Mouse (Mus musculus) cerebellum, postnatal 14 days (tissue): ENCODE data around the gene Ptgir.

Source experiments
- DNase-seq, 2 experiments: peaks; one replicate each; pipeline ENCODE4 v3.0.0; 2021; ENCODE audit warnings: mixed read lengths in 2 of 2

The Ptgir gene

DNA sequence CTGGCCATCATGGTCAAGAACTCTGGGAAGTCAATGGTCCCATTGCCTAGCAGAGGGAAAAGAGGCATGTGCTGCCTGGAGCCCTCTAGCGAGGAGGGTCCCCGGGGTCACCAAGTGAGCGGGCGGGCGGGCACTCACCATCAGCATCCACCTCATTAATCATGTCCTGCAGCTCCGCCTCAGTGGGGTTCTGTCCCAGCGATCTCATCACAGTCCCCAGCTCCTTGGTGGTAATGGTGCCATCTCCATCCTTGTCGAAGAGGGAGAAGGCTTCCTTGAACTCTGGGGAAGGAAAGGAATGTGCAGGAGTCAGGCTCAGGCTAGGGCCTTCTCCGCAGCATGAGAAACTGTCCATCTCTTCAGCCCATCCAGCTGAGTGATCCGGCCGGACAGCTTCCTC is 11.2 kb downstream of the Ptgir start:
- DNase-seq, result no peak

DNA sequence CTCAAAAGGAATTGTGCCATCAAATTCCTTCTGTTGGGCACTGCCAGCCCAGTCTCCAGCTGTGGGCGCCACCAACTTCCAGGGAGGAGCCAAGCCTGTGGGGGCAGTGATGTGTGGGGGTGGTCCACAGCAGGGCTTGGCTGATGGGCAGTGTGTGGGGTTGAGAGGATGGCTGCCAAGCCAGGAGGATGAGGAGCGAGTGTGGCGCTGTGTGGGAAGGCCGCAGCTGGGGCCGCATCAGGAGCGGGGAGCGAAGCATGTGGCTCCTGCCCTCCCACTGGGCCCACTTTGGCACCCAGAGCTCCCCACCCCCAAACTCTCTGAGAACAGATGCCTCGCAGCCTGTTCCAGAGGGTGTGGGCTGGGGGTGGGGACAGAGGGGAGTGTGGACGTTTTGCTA is 11.7 kb downstream of the Ptgir start:
- peak in 1 of 2 experiments; percentile 58 for DNase-seq

DNA sequence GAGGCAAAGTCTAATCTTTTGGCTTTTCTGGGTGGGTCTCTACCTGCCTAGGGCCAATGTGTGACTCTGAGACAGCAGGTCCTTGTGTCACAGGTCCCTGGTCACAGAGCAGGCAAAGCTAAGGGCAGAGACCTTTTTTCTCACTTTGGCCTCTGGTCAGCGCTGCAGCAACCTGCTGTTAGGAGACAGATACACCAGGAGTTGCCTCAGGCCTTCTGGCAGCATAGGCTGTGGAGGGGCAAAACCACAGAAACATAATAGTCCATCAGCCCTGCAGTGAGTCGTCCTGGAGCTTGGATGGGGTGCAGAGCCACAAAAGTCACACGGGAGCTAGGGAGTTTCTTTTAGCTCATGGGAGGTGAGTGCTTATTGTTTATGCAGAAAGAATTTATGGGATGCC is 12.4 kb downstream of the Ptgir start:
- DNase-seq, result no peak

DNA sequence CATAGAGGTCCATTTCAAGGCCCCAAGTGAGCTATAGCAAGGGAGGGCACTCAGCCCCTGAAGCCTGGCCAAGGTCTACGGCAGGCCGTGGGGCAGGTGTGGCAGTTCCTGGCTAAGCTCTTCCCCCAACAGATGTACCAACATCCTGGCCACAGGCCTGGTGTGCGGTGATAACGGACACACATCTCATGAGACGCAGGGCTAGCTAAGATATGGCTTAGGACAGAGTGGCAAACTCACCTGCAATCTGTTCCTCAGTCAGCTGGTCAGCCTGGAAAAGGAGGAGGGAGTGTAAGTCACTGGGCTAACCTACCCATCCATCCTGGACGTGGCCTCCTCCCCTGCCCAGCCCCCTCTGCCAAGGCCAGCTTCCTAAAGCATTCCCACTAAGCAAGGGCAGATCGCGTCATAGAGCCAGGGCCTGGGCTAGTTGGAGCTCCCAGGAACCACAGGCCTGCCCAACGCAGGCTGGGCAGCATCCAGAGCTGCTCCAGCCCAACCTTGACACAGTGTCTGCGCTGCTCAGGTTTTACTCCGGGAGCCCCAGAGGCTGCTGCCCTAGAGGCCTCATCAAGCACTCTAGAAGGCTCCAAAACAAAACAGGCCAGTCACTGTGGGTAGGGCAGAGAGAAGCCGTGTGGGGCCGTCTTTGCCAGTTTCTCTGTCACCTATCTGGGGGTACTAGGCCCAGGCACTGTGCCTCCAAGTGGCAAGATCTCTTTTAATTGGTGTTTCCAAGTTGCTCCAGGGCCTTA is 13.3 kb downstream of the Ptgir start:
- no peak for DNase-seq

DNA sequence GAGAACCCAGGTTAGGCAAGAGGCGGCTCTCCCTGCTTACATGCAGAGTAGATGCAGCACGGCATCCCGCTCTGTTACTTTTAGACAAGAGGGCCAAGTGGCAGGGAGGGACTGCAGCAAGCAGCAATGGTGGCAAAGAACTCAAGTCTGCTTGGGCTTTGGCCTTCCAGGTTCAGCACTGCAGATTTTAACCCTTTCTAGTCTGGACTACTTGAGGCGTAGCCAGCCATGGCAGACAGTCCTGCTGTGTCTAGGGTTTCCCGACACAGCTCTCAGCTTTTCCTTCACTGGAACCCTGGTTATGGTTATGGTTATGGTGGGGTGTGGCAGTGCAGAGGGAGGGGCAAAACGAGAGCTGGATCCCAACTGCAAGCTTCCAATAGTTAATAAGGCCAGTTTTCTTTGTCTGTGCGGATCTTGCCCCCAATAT is 13.9 kb downstream of the Ptgir start:
- no peak for DNase-seq

DNA sequence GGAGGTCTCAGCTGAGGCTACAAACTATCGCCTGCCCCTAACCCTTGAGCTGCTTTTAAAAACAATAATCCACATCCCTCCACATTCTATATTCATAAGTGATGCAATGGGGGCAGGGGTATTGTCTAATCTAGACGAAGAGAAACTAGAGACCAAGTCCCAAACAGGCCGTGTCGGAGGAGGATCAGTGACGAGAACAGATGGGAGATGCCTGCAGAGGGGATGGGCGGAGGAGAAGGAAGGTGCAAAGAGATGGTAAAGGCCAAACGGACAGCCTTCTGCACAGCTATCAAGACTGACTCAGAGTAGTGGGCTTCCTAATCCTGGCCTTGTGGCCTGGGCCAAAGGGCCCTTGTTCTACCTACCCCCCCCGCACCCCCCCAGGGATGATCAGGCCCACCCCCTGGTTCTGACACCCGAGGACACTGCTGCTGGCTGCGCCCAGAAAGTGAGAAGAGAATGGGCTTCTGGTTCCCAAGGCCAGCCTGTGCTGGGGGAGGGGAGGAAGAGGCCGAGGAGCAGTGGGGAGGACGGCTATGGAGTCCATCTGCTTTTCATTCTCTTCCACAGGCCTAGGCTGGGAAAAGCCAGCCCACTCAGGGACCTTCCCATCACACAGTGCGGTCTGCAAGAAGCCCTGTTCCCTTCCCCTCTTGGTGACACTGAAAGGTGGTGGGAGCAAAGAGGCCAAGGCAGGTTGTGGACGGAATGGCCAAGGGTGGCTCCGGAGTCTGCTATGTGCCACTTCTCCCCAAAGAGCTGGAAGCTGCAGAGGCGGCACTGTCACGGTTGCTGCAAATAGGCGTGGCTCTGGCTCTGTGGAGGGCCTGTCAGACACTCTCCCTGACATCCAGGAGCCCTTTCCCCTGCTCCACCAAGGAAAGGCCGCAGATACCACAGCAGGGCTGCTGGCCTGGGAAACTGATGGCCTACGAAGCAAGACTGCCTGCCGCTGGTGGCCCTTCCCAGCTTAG is 14.8 kb downstream of the Ptgir start:
- peak; percentile 67 to 69 for DNase-seq

DNA sequence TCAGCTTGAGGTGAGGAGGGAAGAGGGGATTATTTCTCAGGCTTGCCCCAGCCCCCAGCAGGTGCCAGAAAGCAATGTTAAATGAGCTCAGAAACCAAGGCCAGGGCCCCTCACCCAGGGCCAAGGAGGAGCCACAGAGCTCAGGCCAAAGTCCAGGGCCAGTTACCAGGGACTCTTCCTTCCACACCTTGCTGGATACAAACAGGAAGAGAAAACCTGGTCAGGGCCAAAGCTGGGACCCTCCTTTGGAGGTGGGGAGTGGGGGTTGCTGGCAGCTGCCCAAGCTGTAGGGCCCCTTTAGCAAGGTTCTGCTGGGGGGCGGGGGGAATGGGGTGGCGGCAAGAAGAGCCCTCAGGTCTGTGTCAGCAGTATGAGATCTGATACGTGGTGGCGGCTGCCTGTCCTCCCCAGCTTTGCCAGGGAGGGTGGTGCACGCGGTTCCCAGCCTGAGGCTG is 15.6 kb downstream of the Ptgir start:
- peak in 1 of 2 experiments; percentile 55 for DNase-seq

DNA sequence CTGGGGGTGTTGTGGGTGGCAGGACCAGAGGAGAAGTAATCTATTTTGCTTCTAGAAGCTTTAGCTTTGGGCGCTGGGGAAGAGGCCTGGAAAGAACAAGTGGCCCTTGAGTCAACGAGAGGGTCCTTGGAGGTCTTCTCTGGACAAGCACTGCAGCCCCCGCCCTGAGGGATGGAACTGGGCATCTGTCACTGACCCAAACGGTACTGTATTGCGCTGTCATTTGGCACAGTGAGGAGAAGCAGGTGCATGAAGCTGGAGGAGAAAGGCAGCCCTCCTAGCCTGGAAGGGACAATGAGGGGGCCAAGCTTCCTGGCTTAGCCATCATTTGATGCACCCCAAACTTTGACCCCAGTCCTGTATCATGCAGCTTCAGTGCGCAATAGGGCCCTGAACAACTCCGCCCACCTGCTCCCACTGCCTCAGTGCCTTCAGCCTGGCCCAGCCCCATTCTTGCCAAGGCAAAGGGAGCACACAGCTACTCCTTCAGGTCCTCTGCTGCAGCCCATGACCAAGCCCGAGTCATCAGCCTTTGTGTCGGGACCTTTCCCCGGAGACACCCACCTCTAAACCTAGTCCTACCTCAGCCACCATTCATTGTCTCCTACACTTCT is 16.2 kb downstream of the Ptgir start:
- peak; percentile 66 for DNase-seq

DNA sequence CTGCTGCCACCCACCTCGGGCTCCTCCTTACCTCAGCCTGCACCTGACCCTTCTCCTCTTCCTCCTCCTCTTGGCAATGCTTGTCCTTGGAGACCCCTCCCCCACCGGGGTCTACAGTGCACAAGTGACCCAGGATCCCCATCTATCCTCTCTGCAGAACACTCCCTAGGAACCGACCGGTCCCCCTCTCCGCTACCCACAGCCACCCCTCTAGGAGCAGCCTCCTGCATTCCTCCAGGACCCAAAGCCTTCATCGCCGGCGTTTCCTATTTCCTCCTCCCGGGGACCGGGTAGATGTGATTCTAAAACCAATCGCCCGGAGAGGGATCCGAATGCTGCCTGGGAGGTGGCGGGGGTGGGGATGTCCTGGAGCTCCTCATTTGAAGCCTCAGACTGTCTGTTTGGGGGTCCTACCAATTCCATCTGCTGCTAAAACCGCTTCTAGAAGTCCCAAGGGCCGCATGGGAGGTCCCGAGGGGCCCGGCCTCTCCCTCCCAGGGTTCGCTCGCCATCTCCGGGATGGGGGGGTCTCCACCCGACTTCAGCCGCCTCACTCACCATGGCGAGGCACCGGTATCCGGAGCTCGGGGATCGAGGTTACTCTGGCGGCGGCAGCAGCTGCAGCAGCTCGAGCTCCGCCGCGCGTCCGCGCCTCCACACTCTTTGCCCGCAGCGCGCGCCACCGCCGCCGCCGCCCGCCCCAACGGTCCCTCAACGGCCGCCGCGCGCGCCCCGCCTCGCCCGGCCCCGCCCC is 17.2 kb downstream of the Ptgir start:
- peak; percentile 69 to 72 for DNase-seq

DNA sequence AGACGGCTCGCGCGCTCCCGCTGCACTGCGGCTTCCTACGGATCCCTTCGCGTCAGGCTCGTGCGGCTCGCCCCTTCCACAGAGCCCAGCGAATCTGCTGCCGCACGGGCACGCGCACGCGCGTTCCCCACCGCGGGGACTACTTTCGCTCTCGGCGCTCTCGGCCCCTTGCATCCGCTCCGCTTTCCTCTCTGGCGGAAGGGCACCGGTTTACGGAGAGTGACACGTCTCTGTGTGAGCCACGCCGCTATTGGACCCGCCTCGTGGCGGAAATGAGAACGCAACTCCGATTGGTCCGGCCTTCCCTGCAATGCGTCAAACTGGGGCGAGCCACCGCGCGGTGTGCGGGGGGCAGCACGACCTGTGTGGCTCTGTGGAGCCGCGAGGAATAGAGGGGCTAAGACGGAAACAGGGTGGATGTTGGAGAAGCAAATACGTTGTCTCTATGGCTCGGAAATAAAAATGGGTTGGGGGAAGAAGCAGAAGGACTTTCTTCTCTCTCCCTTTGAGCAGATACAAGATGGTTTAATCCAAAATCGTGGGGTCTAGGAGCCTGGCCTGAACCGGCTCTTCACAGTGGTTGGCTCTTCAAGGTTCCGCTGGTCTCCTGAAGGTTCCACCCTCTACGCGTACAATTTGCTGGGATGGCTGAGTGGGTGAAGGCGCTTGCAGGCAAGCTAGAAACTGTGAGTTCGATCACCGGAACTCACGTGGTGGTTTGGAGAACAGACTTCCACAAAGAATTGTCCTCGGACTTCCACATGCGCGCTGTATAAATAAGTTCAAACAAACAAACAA is 17.9 kb downstream of the Ptgir start, which contains the start of gene Calm3:
Calm3 (minus strand) TSS at position 78 of the 798 bp plus-strand sequence.
- DNase-seq, result peak; percentile 100

DNA sequence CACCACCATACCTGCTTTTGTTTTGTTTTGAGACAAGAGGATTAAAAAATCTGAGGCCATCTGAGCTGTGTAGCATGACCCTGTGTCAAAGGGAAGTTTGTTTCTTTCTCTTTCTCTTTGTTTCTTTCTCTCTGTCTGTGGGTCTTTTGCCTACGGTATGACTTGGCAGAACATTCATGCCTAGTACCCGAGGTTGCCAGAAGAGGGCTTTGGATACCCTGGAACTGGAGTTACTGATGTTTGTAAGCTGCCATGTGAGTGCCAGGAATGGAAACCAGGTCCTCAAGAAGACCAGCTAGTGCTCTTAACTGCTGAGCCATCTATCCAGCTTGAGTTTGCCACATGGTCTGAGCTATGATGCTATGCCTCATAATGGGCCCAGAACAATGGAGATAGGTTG is 22.1 kb downstream of the Ptgir start:
- DNase-seq, result no peak

DNA sequence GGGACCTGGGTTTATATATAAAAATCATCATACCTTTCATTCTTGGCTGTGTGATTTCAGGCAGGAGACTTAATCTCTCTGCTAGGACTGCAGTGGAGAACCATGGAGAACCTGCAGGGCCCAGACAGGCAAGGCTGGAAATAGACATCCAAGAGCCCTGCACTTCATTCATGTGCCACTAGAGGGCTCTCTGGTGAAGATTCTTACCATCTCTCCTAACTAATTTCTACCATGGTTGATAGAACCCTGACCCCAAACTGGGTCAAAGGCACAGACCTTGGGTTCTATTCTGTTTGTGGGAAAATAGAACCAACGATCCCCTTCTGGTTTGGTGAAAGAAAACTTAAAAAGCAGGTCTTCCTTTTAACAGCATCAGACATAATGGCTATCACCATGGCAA is 24.6 kb downstream of the Ptgir start:
- DNase-seq, result peak; percentile 89 to 91

DNA sequence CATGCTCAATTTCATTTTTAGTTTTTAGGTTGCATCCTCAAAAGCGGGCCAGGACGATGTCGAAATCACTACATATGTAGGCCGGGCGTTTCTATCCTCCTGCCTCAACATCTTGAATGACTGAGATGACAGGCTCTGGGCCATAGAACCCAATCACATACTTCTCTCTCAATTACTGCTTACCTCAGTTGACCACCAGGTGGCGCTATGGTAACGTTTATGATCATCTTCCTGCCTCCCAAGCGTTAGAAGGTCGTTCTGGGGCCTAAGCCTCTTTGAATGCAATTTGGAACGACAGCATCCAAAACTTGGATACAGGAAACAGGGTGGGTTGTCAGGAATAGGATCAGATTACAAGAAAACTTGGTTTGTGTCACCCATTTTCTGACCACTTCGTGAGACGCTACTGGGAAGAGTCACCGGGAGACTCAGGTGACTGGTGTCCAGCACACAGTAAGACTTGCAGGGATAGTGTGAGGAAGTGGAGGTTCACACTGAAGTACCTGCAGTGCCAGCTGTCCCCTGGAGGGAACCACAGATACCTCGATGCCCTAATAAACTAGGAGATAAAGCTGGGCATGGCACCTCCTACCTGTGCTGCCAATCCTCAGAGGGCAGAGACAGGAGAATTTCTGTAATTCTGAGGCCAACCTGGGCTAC is 25.8 kb downstream of the Ptgir start:
- DNase-seq, result peak; percentile 94 to 96

DNA sequence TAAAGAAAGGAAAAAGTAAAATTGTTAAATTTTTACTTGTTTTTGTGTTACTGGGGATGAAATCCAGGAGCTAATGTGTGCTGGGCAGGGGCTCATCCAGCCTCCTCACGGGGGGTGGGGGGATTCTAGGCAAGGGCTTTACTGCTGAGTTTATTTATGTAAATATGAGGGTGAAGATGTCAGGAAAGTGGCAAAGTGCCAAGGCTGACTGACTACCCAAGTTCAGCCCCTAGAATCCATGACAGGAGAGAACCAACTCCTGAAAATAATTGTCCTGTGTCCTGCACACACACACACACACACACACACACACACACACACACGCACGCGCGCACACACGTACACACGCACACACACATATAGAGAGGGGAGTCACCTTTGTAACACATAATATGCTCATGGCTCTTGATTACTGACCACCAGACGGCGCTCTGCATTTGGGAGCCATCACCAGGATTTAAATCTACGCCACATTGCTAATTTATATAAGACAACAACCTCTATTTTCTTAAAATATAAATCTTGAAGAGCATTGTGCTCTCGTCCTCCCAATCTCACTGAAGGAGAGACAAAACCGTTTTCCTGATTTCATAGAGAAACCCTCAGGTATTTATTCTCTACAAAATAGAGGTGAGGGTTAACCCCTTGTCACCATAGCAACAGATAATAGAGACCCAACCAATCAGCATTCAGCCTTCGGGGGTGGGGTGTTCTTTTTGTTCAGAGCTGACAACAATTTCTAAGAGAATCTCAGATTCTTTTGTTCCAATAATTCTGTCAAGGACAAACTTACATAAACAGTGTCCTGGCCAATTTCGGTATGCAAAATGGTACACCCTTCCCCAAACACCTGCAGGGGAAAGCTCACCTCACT is 26.7 kb downstream of the Ptgir start:
- DNase-seq, result peak; percentile 85 to 89

DNA sequence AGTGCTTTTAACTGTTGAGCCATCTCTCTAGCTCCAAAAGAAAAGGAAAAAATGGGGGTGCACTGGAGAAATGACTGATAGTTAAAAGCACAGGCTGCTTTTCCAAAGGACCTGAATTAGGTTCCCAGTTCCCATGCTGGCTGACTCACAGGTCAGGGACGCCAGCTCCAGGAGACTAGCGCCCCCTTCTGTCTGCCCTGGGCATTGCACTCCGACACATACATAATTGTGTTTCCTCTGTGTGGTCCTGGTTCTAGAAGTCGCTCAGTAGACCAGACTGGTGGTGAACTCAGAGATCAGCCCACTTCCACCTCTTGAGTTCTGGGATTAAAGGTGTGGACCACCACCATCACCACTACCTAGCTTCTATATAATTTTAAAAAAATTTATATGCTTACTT is 31.0 kb downstream of the Ptgir start:
- peak; percentile 42 to 78 for DNase-seq

DNA sequence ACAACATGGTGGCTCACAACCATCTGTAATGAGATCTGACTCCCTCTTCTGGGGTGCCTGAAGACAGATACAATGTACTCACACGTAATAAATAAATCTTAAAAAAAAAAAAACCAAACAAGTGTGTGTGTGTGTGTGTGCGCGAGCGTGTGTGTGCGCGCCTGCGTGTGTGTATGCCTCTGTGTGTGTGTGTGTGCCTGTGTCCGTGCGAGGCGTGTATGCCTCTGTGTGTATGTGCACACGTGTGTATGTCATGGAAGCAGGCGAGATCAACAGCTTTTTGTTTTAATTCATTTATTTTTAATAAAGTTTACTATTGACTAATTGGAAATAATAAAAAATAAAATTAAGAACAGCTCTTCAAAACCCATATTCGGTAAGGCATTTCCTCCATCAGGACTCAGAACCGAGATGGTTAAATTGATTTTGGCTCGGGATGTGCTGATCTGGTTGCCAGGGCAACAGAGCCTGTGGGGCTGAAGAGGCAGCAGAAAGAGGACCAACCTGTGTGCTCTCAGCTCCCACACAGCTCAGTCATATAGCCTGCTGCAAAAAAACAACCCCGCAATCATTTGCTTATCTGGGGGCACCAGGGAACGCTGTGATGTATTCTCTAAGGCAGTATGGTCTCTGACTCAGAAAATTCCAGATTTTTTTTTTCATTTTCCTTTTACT is 32.0 kb downstream of the Ptgir start:
- DNase-seq, result peak; percentile 80 to 81

DNA sequence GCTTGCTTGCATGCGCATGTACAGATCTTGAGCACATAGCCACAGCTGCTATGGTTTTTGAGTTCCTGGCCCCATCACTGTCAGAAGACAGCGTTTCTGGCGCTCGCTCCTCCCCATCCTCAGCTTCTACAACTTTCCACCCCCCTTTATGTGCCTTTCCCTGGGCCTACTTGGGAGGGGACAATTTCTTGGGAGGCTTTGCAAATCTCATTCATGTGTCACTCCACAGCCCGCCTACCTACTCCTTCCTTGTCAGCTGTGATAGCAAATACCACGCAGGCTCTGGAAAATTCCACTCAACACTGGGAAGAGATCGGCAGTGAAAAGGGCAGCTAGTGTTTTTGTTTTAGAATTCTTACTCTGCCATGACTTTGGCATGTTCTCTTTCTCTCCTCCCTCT is 34.0 kb downstream of the Ptgir start:
- no peak for DNase-seq

DNA sequence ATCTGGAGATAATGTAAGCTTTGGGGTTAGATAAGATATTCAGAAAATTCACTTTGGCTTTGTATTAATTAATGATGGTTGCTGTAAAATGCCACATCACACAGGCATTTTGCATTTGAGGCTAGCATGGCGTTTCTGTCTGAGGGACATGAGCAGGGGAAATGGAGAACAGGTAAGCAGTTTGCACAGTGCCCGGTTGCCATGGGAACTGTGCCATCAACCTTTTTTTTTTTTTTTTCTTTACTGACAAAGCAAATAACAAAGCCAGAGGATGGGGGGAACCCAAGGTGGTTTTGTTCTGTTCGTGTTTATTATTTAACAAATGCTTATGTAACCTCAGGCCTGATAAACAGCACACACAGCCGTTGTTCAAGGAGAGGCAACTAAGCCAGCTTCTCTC is 36.6 kb downstream of the Ptgir start:
- peak in 1 of 2 experiments; percentile 22 for DNase-seq
